Mouse (Mus musculus): ENCODE measurements around the gene Nmnat2. TPM values are rescaled to one million over a fixed set of nuclear protein-coding genes. Genes with fewer than 3 reads are reported as not detected.

Nmnat2 gene
- polyA plus RNA-seq, 1 experiment from 2014 or later = 70.6 TPM

DNA sequence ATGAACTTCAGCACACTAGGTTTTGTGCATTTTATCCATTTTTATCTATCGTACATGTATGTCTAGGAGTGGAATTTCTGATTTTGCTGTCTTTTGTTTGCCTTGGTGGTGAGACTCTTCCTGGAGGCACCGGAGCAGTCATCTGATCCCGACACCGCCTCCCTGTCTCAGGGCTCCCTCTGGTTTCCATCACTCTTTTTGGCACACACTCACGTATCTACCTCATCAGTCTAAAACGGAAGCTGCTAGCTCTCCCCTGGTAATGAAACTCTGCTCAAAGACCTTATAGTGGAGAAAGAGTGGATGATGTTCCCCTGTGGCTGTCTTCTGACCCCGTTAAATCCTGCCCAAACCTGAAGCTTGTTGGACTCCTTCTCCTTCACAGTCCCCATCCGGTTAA lies 200.6 kb downstream of the Nmnat2 start:
- Histone ChIP-seq H3K4me3 (ENCODE audit: low read depth, low read length) (no peak overlapping the region), H3K36me3 (ENCODE audit: control insufficient read depth, insufficient read depth, low read length) (no peaks in the 10 kb centered on the region), H3K4me1 (ENCODE audit: control insufficient read depth, insufficient read depth, low read length) (peaks cover 2% of the 10 kb centered on the region; the same call in 1 of the 2 replicates), H3K9ac (ENCODE audit: low read length) (no peak overlapping the region), H3K4me2 (ENCODE audit: low read length) (no peak overlapping the region), H3K27me3 (replicated peaks; ENCODE audit: control insufficient read depth, insufficient read depth, low read length) (no peaks in the 10 kb centered on the region), H3K9me3 (replicated peaks; ENCODE audit: control insufficient read depth, low read length) (no peaks in the 10 kb centered on the region), H3K27ac (ENCODE audit: low read depth, low read length) (no peak overlapping the region)
- ATAC-seq (no peak), DNase-seq (ENCODE audit: low spot score) (no peak)
- WGBS = 92% methylated on average over 8 of the region's 8 CpGs

DNA sequence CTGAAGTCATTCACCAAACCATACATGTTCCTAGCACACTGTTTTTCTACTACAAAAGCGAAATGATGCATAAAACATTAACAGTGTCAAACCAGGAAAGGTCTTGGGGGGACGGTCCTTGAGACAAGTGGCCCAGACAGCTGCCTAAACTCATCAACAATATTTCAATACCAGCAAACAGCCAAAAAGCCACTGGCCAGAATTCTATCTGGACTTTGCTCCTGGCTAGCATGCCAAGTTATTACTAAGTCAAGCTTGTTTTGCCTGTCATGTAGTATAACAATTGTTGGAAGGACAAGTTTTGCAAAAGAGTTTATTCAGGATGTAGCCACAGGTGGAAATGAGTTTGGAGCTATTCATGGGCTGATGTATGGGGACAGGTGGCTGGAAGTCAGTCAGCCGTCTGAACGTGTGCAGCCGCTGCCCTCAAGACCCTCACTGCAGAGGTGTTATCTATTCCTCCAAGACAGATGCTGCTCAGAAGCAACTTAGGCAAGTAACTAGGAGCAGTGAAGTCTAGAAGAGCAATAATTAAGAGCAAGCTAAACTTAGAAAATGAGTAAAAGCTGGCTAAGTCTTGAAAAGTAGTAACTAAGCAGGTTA lies 202.3 kb downstream of the Nmnat2 start:
- whole genome bisulfite sequencing = 86% methylated on average over 5 of the region's 5 CpGs
- peaks cover 2% of the 10 kb centered on the region; the same call in 1 of the 2 replicates for H3K4me1 ChIP-seq (ENCODE audit: control insufficient read depth, insufficient read depth, low read length)
- DNase-seq (ENCODE audit: low spot score) (no peak), ATAC-seq (no peak)
- no peak overlapping the region for H3K27ac ChIP-seq (ENCODE audit: low read depth, low read length)
- H3K4me3 ChIP-seq (ENCODE audit: low read depth, low read length) = no peak overlapping the region
- H3K27me3 ChIP-seq (replicated peaks; ENCODE audit: control insufficient read depth, insufficient read depth, low read length) = no peaks in the 10 kb centered on the region
- H3K4me2 ChIP-seq (ENCODE audit: low read length) = no peak overlapping the region
- no peaks in the 10 kb centered on the region for H3K9me3 ChIP-seq (replicated peaks; ENCODE audit: control insufficient read depth, low read length)
- no peaks in the 10 kb centered on the region for H3K36me3 ChIP-seq (ENCODE audit: control insufficient read depth, insufficient read depth, low read length)
- H3K9ac ChIP-seq (ENCODE audit: low read length) = no peak overlapping the region

DNA sequence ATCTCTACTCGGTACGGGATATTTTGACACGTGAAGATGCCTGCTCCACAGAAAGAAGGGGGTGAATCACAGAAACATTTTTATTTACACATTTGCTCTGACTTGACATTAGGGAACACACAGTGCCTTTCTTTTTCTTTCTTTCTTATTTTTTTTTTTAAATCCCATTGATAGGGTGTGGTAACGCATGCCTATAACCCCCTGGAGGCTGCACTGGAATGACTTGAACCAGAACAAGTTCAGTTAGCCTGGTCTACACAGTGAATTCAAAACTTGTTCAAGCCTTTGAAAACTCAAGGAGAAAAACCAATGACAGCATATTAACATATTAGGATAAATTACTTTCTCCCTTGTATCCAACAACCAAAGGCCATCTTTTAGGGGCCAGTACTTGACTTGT lies 204.3 kb downstream of the Nmnat2 start:
- WGBS = 97% methylated on average over 4 of the region's 4 CpGs
- Histone ChIP-seq H3K36me3 (ENCODE audit: control insufficient read depth, insufficient read depth, low read length) (no peaks in the 10 kb centered on the region), H3K4me1 (ENCODE audit: control insufficient read depth, insufficient read depth, low read length) (no peaks in the 10 kb centered on the region), H3K27ac (ENCODE audit: low read depth, low read length) (no peak overlapping the region), H3K4me3 (ENCODE audit: low read depth, low read length) (no peak overlapping the region), H3K4me2 (ENCODE audit: low read length) (no peak overlapping the region), H3K27me3 (replicated peaks; ENCODE audit: control insufficient read depth, insufficient read depth, low read length) (no peaks in the 10 kb centered on the region), H3K9ac (ENCODE audit: low read length) (no peak overlapping the region), H3K9me3 (replicated peaks; ENCODE audit: control insufficient read depth, low read length) (no peaks in the 10 kb centered on the region)
- DNase-seq (ENCODE audit: low spot score) (no peak), ATAC-seq (no peak)

DNA sequence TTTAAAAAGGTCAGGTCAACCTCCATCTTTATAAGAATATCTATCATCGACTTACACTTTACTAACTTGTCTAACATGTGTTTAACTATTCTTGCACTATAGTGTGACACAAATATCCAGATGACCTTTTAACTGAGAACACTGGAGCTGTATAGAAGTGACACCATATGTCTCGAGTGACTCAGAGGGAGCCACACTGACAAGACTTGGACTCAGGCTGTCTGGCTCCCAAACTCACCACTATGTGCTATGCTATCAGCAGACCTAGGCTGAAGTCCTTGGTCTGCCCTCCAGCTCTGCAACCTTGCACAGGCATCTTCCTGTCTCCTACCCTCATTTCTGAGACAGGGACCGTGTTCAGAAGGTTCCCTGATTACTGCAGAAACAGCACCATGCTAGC lies 209.0 kb downstream of the Nmnat2 start:
- Histone ChIP-seq H3K36me3 (ENCODE audit: control insufficient read depth, insufficient read depth, low read length) (no peaks in the 10 kb centered on the region), H3K27me3 (replicated peaks; ENCODE audit: control insufficient read depth, insufficient read depth, low read length) (no peaks in the 10 kb centered on the region), H3K27ac (ENCODE audit: low read depth, low read length) (no peak overlapping the region), H3K4me3 (ENCODE audit: low read depth, low read length) (no peak overlapping the region), H3K4me2 (ENCODE audit: low read length) (no peak overlapping the region), H3K9ac (ENCODE audit: low read length) (no peak overlapping the region), H3K4me1 (ENCODE audit: control insufficient read depth, insufficient read depth, low read length) (no peaks in the 10 kb centered on the region), H3K9me3 (replicated peaks; ENCODE audit: control insufficient read depth, low read length) (no peaks in the 10 kb centered on the region)
- 88% methylated on average over 3 of the region's 3 CpGs for WGBS
- DNase-seq (ENCODE audit: low spot score) = no peak
- ATAC-seq = no peak

- 82% methylated on average over 5 of the region's 5 CpGs for WGBS
- Histone ChIP-seq H3K4me2 (ENCODE audit: low read length) (no peak overlapping the region), H3K36me3 (ENCODE audit: control insufficient read depth, insufficient read depth, low read length) (no peaks in the 10 kb centered on the region), H3K9me3 (replicated peaks; ENCODE audit: control insufficient read depth, low read length) (no peaks in the 10 kb centered on the region), H3K27ac (ENCODE audit: low read depth, low read length) (no peak overlapping the region), H3K9ac (ENCODE audit: low read length) (no peak overlapping the region), H3K27me3 (replicated peaks; ENCODE audit: control insufficient read depth, insufficient read depth, low read length) (no peaks in the 10 kb centered on the region), H3K4me1 (ENCODE audit: control insufficient read depth, insufficient read depth, low read length) (no peaks in the 10 kb centered on the region), H3K4me3 (ENCODE audit: low read depth, low read length) (no peak overlapping the region)
- DNase-seq (ENCODE audit: low spot score) (no peak), ATAC-seq (no peak)
Observed at GRCm38 (mm10) chr1:153168293-153168692, 213.5 kb downstream of the Nmnat2 start.

Other genes starting within 250 kb of the Nmnat2 start
- gene Apobec4, start 204.4 kb upstream of the Nmnat2 start, polyA plus RNA-seq (2014; fragmentation: Nextera tagmentation; extraction: Ambion mirVana) = 0.10 TPM in 1 of 2 replicates, not detected in the other
- gene Rgl1, start 188.6 kb upstream of the Nmnat2 start, polyA plus RNA-seq (2014; fragmentation: Nextera tagmentation; extraction: Ambion mirVana) = 16.4 and 20.5 TPM in 2 replicates
- 430 and 478 TPM in 2 replicates for gene Arpc5, start 188.5 kb upstream of the Nmnat2 start, polyA plus RNA-seq (2014; fragmentation: Nextera tagmentation; extraction: Ambion mirVana)
- gene Ncf2, start 154.8 kb upstream of the Nmnat2 start, polyA plus RNA-seq (2014; fragmentation: Nextera tagmentation; extraction: Ambion mirVana) = 2.1 and 3.4 TPM in 2 replicates
- gene Smg7, start 52.3 kb upstream of the Nmnat2 start, polyA plus RNA-seq (2014; fragmentation: Nextera tagmentation; extraction: Ambion mirVana) = 31.0 and 35.4 TPM in 2 replicates
- 0.70 and 1.1 TPM in 2 replicates for gene Lamc2, start 231.5 kb downstream of the Nmnat2 start, polyA plus RNA-seq (2014; fragmentation: Nextera tagmentation; extraction: Ambion mirVana)

All from forebrain, embryonic 14.5 days (tissue).